In the genomic region with DNA sequence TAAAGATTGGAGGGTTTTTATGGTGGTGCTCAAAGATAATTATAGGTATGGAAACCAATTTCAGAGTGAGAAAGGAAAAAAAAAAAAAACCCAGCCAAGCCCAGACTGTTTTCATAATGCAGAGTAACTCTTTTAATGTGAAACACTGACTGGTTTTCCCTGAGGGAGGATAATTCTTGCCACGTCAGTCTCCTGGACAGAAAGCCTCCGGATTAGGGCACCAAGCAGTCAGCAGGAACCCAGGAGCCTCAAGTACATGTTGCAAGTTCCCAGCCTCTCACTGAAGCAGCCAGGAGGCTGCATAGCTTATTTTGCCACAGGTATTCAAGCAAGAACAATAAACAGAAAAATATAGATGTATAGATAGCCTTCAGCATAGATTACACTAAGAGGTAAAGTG, we compare ENCODE assay signal across 21 mouse cellular contexts.
A peak's percentile ranks its signal among the peaks of the same experiment; 100 is the strongest.
DNase-seq lines count a peak whose midpoint lies in the region; ATAC-seq and TF ChIP-seq lines count a peak whose summit lies in the region.
"Had no signal": no experiment of that assay in that cellular context is flagged by ENCODE, and none has a peak within 500 bp of the region (broad histone marks: within the 10 kb centered on the region; RNA-seq: fewer than 3 reads in every experiment).

No protein-coding gene starts in this region.

- no peaks in the 10 kb centered on the region for H3K9me3 ChIP-seq in forebrain, embryonic 15.5 days
- no peaks in the 10 kb centered on the region for H3K9me3 ChIP-seq in forebrain, postnatal 0 days (ENCODE audit: low read length)
- H3K9me3 ChIP-seq in midbrain, embryonic 14.5 days (ENCODE audit: control insufficient read depth, low read length): no peaks in the 10 kb centered on the region
- H3K9me3 ChIP-seq in midbrain, postnatal 0 days (ENCODE audit: low read length): no peaks in the 10 kb centered on the region
- H3K9me3 ChIP-seq in embryonic facial prominence, embryonic 15.5 days (replicated peaks): no peaks in the 10 kb centered on the region
- H3K9me3 ChIP-seq: intestine, embryonic 15.5 days; liver, embryonic 12.5 days had no signal

- H3K4me1 ChIP-seq in forebrain, embryonic 15.5 days: peaks cover 6% of the 10 kb centered on the region; the same call in 1 of the 2 replicates
- H3K4me1 ChIP-seq in forebrain, postnatal 0 days (ENCODE audit: insufficient read depth): no peaks in the 10 kb centered on the region
- H3K4me1 ChIP-seq in midbrain, embryonic 14.5 days (ENCODE audit: control insufficient read depth, insufficient read depth, low read length): peaks cover 6% of the 10 kb centered on the region
- H3K4me1 ChIP-seq in midbrain, postnatal 0 days (ENCODE audit: insufficient read depth, low read length): peaks cover 5% of the 10 kb centered on the region; the same call in 1 of the 2 replicates
- H3K4me1 ChIP-seq in embryonic facial prominence, embryonic 15.5 days: peaks cover 13% of the 10 kb centered on the region; the same call in 1 of the 2 replicates
- H3K4me1 ChIP-seq: intestine, embryonic 15.5 days; liver, embryonic 12.5 days had no signal

- peak overlapping the region; percentile 46; the same call in 1 of the 2 replicates for H3K27ac ChIP-seq in forebrain, embryonic 15.5 days (replicated peaks)
- no peak overlapping the region for H3K27ac ChIP-seq in forebrain, postnatal 0 days (ENCODE audit: low read depth, low read length)
- H3K27ac ChIP-seq in midbrain, embryonic 14.5 days (replicated peaks; ENCODE audit: low read depth, low read length): peak overlapping the region; percentile 45
- H3K27ac ChIP-seq in midbrain, postnatal 0 days (ENCODE audit: low read depth, low read length): no peak overlapping the region
- H3K27ac ChIP-seq in embryonic facial prominence, embryonic 15.5 days (replicated peaks): no peak overlapping the region
- H3K27ac ChIP-seq: hindbrain, embryonic 14.5 days; intestine, embryonic 15.5 days; liver, embryonic 12.5 days; macrophage had no signal

- H3K4me2 ChIP-seq in forebrain, embryonic 15.5 days (replicated peaks): no peak overlapping the region
- H3K4me2 ChIP-seq in forebrain, postnatal 0 days (ENCODE audit: low read depth): no peak overlapping the region
- peak overlapping the region; percentile 8; the same call in 1 of the 2 replicates for H3K4me2 ChIP-seq in midbrain, embryonic 14.5 days (ENCODE audit: low read length)
- no peak overlapping the region for H3K4me2 ChIP-seq in midbrain, postnatal 0 days (ENCODE audit: low read depth, low read length, poor library complexity, severe bottlenecking)
- 0 out of 2 replicates have a peak overlapping the region, but pooled peaks have one; percentile 6 for H3K4me2 ChIP-seq in embryonic facial prominence, embryonic 15.5 days (replicated peaks)
- H3K4me2 ChIP-seq: heart, embryonic 11.5 days; hindbrain, embryonic 14.5 days; intestine, embryonic 15.5 days; liver, embryonic 12.5 days; lung, embryonic 14.5 days had no signal

- 16% methylated on average over 2 of the region's 2 CpGs for WGBS in forebrain, embryonic 15.5 days
- WGBS in forebrain, postnatal 0 days: 15% methylated on average over 2 of the region's 2 CpGs
- WGBS in midbrain, embryonic 14.5 days: 23% methylated on average over 2 of the region's 2 CpGs
- WGBS in midbrain, postnatal 0 days: 30% methylated on average over 2 of the region's 2 CpGs
- 10% methylated on average over 2 of the region's 2 CpGs for WGBS in embryonic facial prominence, embryonic 15.5 days

- no peak overlapping the region for H3K9ac ChIP-seq in forebrain, embryonic 15.5 days (replicated peaks)
- H3K9ac ChIP-seq in forebrain, postnatal 0 days: no peak overlapping the region
- H3K9ac ChIP-seq in midbrain, embryonic 14.5 days (replicated peaks; ENCODE audit: low read length): no peak overlapping the region
- H3K9ac ChIP-seq in midbrain, postnatal 0 days (replicated peaks; ENCODE audit: low read length, poor library complexity, severe bottlenecking): no peak overlapping the region
- H3K9ac ChIP-seq in embryonic facial prominence, embryonic 15.5 days: no peak overlapping the region
- H3K9ac ChIP-seq: hindbrain, embryonic 14.5 days; intestine, embryonic 15.5 days; liver, embryonic 12.5 days; lung, embryonic 14.5 days had no signal

- no peak for TF ChIP-seq CTCF in forebrain, postnatal 0 days (IDR thresholded peaks at IDR 0.05; ENCODE audit: low read depth)
- TF ChIP-seq CTCF in midbrain, postnatal 0 days (IDR thresholded peaks at IDR 0.05): no peak

- H3K36me3 ChIP-seq in forebrain, embryonic 15.5 days: no peaks in the 10 kb centered on the region
- H3K36me3 ChIP-seq in forebrain, postnatal 0 days (ENCODE audit: insufficient read depth): no peaks in the 10 kb centered on the region
- H3K36me3 ChIP-seq in midbrain, embryonic 14.5 days (ENCODE audit: control insufficient read depth, insufficient read depth, low read length): no peaks in the 10 kb centered on the region
- H3K36me3 ChIP-seq in midbrain, postnatal 0 days (ENCODE audit: insufficient read depth, low read length): no peaks in the 10 kb centered on the region
- no peaks in the 10 kb centered on the region for H3K36me3 ChIP-seq in embryonic facial prominence, embryonic 15.5 days
- H3K36me3 ChIP-seq: intestine, embryonic 15.5 days; liver, embryonic 12.5 days had no signal

- no peaks in the 10 kb centered on the region for H3K27me3 ChIP-seq in forebrain, embryonic 15.5 days
- H3K27me3 ChIP-seq in forebrain, postnatal 0 days (ENCODE audit: insufficient read depth, low read length): no peaks in the 10 kb centered on the region
- H3K27me3 ChIP-seq in midbrain, embryonic 14.5 days (ENCODE audit: control insufficient read depth, insufficient read depth, low read length): no peaks in the 10 kb centered on the region
- no peaks in the 10 kb centered on the region for H3K27me3 ChIP-seq in midbrain, postnatal 0 days (ENCODE audit: insufficient read depth, low read length)
- no peaks in the 10 kb centered on the region for H3K27me3 ChIP-seq in embryonic facial prominence, embryonic 15.5 days
- H3K27me3 ChIP-seq: intestine, embryonic 15.5 days; liver, embryonic 12.5 days had no signal

- DNase-seq in forebrain, postnatal 0 days: no peak
- peak; percentile 61 for DNase-seq in midbrain, embryonic 14.5 days
- no peak for DNase-seq in midbrain, postnatal 0 days (ENCODE audit: low spot score)
- peak; percentile 16 for DNase-seq in retina, postnatal 1 day
- DNase-seq in thymus, postnatal 25 days: no peak
- no peak for DNase-seq in lung, postnatal 4 days
- DNase-seq: adrenal gland, adult 8-10 months; cerebellum, adult 8-10 months; heart, postnatal 10 days; kidney, adult 9 months; kidney, postnatal 36 days; left cerebral cortex, postnatal 4 days; lung, embryonic 14.5 days; thymus, postnatal 14 days had no signal

- ATAC-seq in forebrain, embryonic 15.5 days (replicated peaks): peak; percentile 12; the same call in 1 of the 2 replicates
- no peak for ATAC-seq in forebrain, postnatal 0 days
- ATAC-seq in midbrain, embryonic 14.5 days (ENCODE audit: low FRiP score, low TSS enrichment): no peak
- ATAC-seq in midbrain, postnatal 0 days (ENCODE audit: low FRiP score): no peak
- no peak for ATAC-seq in embryonic facial prominence, embryonic 15.5 days (ENCODE audit: insufficient number of reproducible peaks, low FRiP score, low TSS enrichment, low read depth)
- ATAC-seq: intestine, embryonic 15.5 days; liver, embryonic 12.5 days had no signal

- no peak overlapping the region for H3K4me3 ChIP-seq in forebrain, embryonic 15.5 days
- H3K4me3 ChIP-seq in forebrain, postnatal 0 days (ENCODE audit: low read depth, low read length): no peak overlapping the region
- no peak overlapping the region for H3K4me3 ChIP-seq in midbrain, embryonic 14.5 days (replicated peaks; ENCODE audit: low read depth, low read length)
- no peak overlapping the region for H3K4me3 ChIP-seq in midbrain, postnatal 0 days (ENCODE audit: low read depth, low read length)
- H3K4me3 ChIP-seq in embryonic facial prominence, embryonic 15.5 days (replicated peaks): no peak overlapping the region
- H3K4me3 ChIP-seq: intestine, embryonic 15.5 days; liver, embryonic 12.5 days had no signal

Comparison
In these comparisons a context has a peak if more than half of its experiments do, and no peak if none do; other contexts are left out.
1. H3K27ac ChIP-seq: peak in forebrain, embryonic 15.5 days (single experiment) and midbrain, embryonic 14.5 days (single experiment); none in forebrain, postnatal 0 days (single experiment), midbrain, postnatal 0 days (single experiment) and embryonic facial prominence, embryonic 15.5 days (single experiment).
2. H3K4me2 ChIP-seq: peak in midbrain, embryonic 14.5 days (single experiment) and embryonic facial prominence, embryonic 15.5 days (single experiment); none in forebrain, embryonic 15.5 days (single experiment), forebrain, postnatal 0 days (single experiment) and midbrain, postnatal 0 days (single experiment).
3. DNase-seq: peak in midbrain, embryonic 14.5 days (single experiment) and retina, postnatal 1 day (single experiment); none in forebrain, postnatal 0 days (single experiment), midbrain, postnatal 0 days (single experiment), thymus, postnatal 25 days (single experiment) and lung, postnatal 4 days (0 of 2).